Mouse (Mus musculus): Measurements from ENCODE around the gene Mfap3l. TPM values are rescaled to one million over a fixed set of nuclear protein-coding genes. Genes with fewer than 3 reads are reported as not detected.
"Not testable (repeated sequence)": the region's sequence is repeated elsewhere in the genome, so short reads cannot be mapped to it uniquely, and the experiment has no call there.

Gene Mfap3l
- polyA plus RNA-seq, 1 experiment from 2014 or later: 6.8 TPM

DNA sequence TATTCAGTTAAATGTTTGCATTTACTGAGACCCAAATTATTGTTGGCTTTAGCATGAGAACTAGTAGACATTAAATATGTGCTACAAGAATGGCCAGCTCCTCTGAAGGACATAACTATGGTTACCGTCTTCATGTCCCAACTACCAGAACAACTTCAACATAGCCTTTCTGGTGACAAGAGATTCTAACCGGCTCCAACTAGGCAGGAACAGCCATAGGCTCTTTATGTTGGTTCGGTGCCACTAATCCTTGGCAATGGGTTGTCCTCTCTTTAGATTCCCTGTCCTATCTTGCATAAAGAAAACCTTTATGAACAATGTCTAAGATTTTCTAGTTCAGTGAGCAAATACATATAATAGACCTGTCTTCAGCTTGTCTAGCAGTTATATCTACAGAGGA is 14.7 kb downstream of the Mfap3l start:
- no peak overlapping the region for H3K27ac ChIP-seq (ENCODE audit: low read length)
- no peaks in the 10 kb centered on the region for H3K27me3 ChIP-seq (ENCODE audit: insufficient read depth, low read length)
- no peaks in the 10 kb centered on the region for H3K4me1 ChIP-seq (ENCODE audit: insufficient read depth, low read length)
- H3K9ac ChIP-seq (replicated peaks; ENCODE audit: low read length): no peak overlapping the region
- no peak for ATAC-seq (ENCODE audit: low FRiP score, low TSS enrichment)
- H3K36me3 ChIP-seq (ENCODE audit: insufficient read depth, low read length): peaks cover 2% of the 10 kb centered on the region; the same call in 1 of the 2 replicates
- no peak overlapping the region for H3K4me3 ChIP-seq (ENCODE audit: low read length)
- H3K9me3 ChIP-seq (ENCODE audit: low read length): no peaks in the 10 kb centered on the region
- WGBS: 94% methylated on average over 3 of the region's 3 CpGs
- H3K4me2 ChIP-seq (replicated peaks; ENCODE audit: low read depth, low read length): no peak overlapping the region

DNA sequence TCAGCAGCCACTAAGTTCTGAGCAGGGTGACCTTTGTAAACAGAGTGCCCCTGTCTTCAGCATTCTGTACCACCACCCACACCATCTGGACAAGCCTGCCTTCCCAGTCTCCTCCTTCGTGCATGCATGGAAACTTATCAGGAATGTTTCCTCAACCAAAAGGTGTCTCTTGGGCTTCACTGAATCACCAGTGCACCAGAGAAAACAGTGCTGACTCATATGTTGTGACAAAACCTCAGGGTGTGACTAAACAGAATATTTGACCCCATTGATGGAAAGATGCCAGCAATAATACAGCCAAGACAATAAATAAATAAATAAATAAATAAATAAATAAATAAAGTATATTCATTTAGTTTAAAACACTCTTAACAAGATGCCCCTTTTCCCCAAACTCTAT is 16.5 kb downstream of the Mfap3l start:
- Histone ChIP-seq H3K36me3 (ENCODE audit: insufficient read depth, low read length) (0 out of 2 replicates have a peak, but pooled peaks cover 2% of the 10 kb centered on the region), H3K4me3 (ENCODE audit: low read length) (no peak overlapping the region), H3K27ac (ENCODE audit: low read length) (no peak overlapping the region), H3K9ac (replicated peaks; ENCODE audit: low read length) (no peak overlapping the region), H3K4me1 (ENCODE audit: insufficient read depth, low read length) (no peaks in the 10 kb centered on the region), H3K9me3 (ENCODE audit: low read length) (no peaks in the 10 kb centered on the region), H3K27me3 (ENCODE audit: insufficient read depth, low read length) (no peaks in the 10 kb centered on the region), H3K4me2 (replicated peaks; ENCODE audit: low read depth, low read length) (no peak overlapping the region)
- ATAC-seq (ENCODE audit: low FRiP score, low TSS enrichment): no peak
- 39% methylated on average over 1 of the region's 1 CpGs for WGBS

DNA sequence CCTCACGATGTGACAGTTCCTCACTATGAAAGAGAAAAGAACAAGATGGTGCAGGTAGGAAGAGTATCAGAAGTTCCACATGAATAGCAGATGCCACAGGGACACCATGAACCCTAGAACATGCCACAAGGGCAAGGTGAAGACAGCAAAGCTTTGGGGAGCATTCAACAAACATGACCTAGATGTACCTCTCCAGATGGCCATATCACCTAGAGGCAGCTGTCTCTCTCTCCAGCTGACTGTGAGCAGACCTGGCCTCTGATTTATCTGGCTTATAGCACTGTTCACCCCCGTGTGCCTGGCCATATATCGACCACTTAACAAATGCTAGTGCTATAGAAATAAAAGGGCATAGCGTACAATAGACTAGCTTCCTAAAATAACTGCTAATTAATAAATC is 17.5 kb downstream of the Mfap3l start:
- WGBS: 63% methylated on average over 4 of the region's 4 CpGs
- no peak for ATAC-seq (ENCODE audit: low FRiP score, low TSS enrichment)

DNA sequence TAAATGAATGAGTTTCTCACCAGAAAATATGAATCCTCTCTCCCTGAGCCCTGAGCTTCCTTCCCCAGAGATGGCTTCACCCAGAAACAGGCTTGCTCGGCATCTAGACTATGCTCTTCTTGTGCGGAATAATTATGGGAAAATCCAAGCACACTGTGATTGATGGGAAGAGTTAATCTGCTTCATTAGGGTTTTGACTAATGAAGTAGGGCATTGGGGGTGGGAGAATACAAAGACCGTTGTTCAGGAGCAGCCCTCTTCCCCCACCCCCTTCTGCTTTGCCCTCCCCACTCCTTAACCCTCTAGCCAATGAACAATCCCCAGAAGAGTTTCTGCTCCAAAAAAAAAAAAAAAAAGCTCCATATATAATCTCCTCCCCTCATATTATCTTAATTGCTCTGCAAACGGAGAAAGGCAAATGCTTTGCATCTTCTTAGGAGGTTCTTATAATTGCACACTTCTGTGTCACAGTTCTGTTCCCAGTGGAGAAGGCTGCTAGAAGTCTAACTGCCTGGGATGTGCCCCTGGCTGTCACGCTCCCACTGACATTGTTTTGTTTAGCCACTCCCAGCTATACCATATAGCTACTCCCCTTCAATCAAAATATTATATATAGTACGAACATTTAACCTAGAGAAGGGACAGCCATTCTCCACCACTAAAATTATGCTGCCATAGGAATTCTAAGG is 24.9 kb downstream of the Mfap3l start:
- H3K27me3 ChIP-seq (ENCODE audit: insufficient read depth, low read length): no peaks in the 10 kb centered on the region
- no peak overlapping the region for H3K4me3 ChIP-seq (ENCODE audit: low read length)
- WGBS: 57% methylated on average over 6 of the region's 6 CpGs
- H3K4me1 ChIP-seq (ENCODE audit: insufficient read depth, low read length): 0 out of 2 replicates have a peak, but pooled peaks cover 3% of the 10 kb centered on the region
- 0 out of 2 replicates have a peak, but pooled peaks cover 6% of the 10 kb centered on the region for H3K36me3 ChIP-seq (ENCODE audit: insufficient read depth, low read length)
- no peak overlapping the region for H3K27ac ChIP-seq (ENCODE audit: low read length)
- H3K9me3 ChIP-seq (ENCODE audit: low read length): no peaks in the 10 kb centered on the region
- H3K9ac ChIP-seq (replicated peaks; ENCODE audit: low read length): no peak overlapping the region
- no peak for ATAC-seq (ENCODE audit: low FRiP score, low TSS enrichment)
- no peak overlapping the region for H3K4me2 ChIP-seq (replicated peaks; ENCODE audit: low read depth, low read length)

More for the DNA sequence above, 17.5 kb downstream of the Mfap3l start:
- H3K4me3 ChIP-seq (ENCODE audit: low read length): no peak overlapping the region
- H3K4me2 ChIP-seq (replicated peaks; ENCODE audit: low read depth, low read length): no peak overlapping the region
- 0 out of 2 replicates have a peak, but pooled peaks cover 3% of the 10 kb centered on the region for H3K36me3 ChIP-seq (ENCODE audit: insufficient read depth, low read length)
- H3K9ac ChIP-seq (replicated peaks; ENCODE audit: low read length): no peak overlapping the region
- no peak overlapping the region for H3K27ac ChIP-seq (ENCODE audit: low read length)
- H3K4me1 ChIP-seq (ENCODE audit: insufficient read depth, low read length): no peaks in the 10 kb centered on the region
- no peaks in the 10 kb centered on the region for H3K9me3 ChIP-seq (ENCODE audit: low read length)
- H3K27me3 ChIP-seq (ENCODE audit: insufficient read depth, low read length): no peaks in the 10 kb centered on the region

DNA sequence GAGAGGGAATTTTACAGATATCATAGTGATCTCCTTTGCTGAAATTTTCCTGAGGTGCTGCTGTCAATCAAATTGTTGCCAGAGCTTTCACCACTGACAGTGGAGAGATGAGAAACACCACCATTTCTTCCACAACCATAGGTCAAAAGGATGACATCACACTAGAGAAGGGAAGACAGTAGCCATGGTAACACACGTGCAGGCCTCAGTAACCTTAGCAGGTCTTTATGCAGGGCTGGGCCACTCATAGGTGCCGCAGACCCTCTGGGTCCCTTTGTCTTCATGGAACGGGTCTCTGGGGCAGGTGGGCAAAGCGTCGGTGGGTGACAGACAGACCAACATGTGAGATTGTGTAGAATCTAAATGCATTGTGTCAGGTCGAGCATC is 25.5 kb downstream of the Mfap3l start:
- Histone ChIP-seq H3K27ac (ENCODE audit: low read length) (peak overlapping the region; percentile 28; the same call in 1 of the 2 replicates), H3K4me2 (replicated peaks; ENCODE audit: low read depth, low read length) (no peak overlapping the region), H3K4me3 (ENCODE audit: low read length) (no peak overlapping the region), H3K36me3 (ENCODE audit: insufficient read depth, low read length) (0 out of 2 replicates have a peak, but pooled peaks cover 6% of the 10 kb centered on the region), H3K27me3 (ENCODE audit: insufficient read depth, low read length) (no peaks in the 10 kb centered on the region), H3K4me1 (ENCODE audit: insufficient read depth, low read length) (0 out of 2 replicates have a peak, but pooled peaks cover 3% of the 10 kb centered on the region), H3K9me3 (ENCODE audit: low read length) (no peaks in the 10 kb centered on the region), H3K9ac (replicated peaks; ENCODE audit: low read length) (no peak overlapping the region)
- ATAC-seq (ENCODE audit: low FRiP score, low TSS enrichment): peak; percentile 65; the same call in 1 of the 2 replicates
- WGBS: 76% methylated on average over 6 of the region's 6 CpGs

DNA sequence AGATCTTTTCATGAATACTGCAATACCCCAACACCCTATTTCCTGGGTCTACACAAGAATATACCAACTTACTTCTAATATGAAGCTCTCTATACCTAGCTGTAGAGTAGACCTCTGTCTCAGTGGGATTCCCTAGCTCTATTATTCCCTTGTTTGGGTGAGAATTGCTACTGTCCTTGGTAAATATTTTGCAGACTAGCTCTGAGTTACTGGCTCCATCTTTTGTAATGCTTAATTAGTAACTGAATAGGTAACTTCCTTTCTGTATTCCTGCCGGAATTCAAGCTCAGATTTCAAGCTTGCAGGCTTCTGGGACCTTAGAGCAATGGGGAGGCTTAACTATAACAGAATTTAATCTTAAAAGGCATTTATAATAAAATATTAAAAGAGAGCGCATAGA is 26.1 kb downstream of the Mfap3l start:
- not testable (repeated sequence) for H3K36me3 ChIP-seq (ENCODE audit: insufficient read depth, low read length); H3K9ac ChIP-seq (replicated peaks; ENCODE audit: low read length); H3K27me3 ChIP-seq (ENCODE audit: insufficient read depth, low read length); H3K4me2 ChIP-seq (replicated peaks; ENCODE audit: low read depth, low read length); H3K4me3 ChIP-seq (ENCODE audit: low read length); H3K9me3 ChIP-seq (ENCODE audit: low read length); ATAC-seq (ENCODE audit: low FRiP score, low TSS enrichment); H3K4me1 ChIP-seq (ENCODE audit: insufficient read depth, low read length)
- 67% methylated on average over 2 of the region's 2 CpGs for WGBS
- H3K27ac ChIP-seq (ENCODE audit: low read length): peak overlapping the region; percentile 28; the same call in 1 of the 2 replicates

DNA sequence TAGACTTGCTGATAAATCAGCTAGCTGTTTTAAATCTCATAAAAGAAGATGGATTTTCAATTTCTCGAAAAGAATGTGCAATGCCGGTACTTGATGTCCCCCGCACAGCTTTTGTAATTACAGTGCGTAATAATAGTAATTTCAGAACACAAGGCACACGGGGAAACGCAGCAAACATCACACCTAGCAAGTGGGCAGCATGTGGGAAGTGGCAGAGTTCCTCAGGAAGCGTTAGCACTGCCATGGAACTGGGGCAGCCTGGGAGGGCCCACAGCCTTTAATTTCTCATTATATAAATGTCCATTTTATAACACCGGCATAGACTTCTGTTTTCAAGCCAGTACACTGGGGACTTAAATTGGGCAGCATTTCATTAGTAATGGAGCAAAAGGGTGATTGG is 27.1 kb downstream of the Mfap3l start:
- no peaks in the 10 kb centered on the region for H3K27me3 ChIP-seq (ENCODE audit: insufficient read depth, low read length)
- no peak overlapping the region for H3K27ac ChIP-seq (ENCODE audit: low read length)
- H3K36me3 ChIP-seq (ENCODE audit: insufficient read depth, low read length): 0 out of 2 replicates have a peak, but pooled peaks cover 3% of the 10 kb centered on the region
- 0 out of 2 replicates have a peak, but pooled peaks cover 6% of the 10 kb centered on the region for H3K4me1 ChIP-seq (ENCODE audit: insufficient read depth, low read length)
- no peak overlapping the region for H3K4me2 ChIP-seq (replicated peaks; ENCODE audit: low read depth, low read length)
- no peak for ATAC-seq (ENCODE audit: low FRiP score, low TSS enrichment)
- no peak overlapping the region for H3K4me3 ChIP-seq (ENCODE audit: low read length)
- no peaks in the 10 kb centered on the region for H3K9me3 ChIP-seq (ENCODE audit: low read length)
- H3K9ac ChIP-seq (replicated peaks; ENCODE audit: low read length): no peak overlapping the region
- WGBS: 86% methylated on average over 8 of the region's 8 CpGs

DNA sequence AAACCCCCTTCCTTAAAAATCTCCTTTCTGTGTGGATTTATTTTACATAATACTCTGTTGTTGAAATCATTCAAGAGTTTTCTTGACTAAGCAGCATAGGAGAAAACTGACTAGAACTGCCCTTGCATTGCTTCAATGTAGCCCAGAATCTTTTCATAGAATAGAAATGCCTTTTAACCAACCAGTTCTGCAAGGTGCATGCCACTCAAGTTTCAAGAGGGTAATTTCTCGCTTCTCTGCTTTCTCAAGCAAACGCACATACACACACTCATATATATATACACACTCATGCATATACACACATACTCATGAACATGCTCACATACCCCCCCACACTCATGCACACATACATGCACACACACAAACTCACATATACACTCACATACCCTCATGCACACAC is 28.6 kb downstream of the Mfap3l start:
- H3K4me1 ChIP-seq (ENCODE audit: insufficient read depth, low read length): 0 out of 2 replicates have a peak, but pooled peaks cover 6% of the 10 kb centered on the region
- H3K9me3 ChIP-seq (ENCODE audit: low read length): no peaks in the 10 kb centered on the region
- H3K9ac ChIP-seq (replicated peaks; ENCODE audit: low read length): no peak overlapping the region
- ATAC-seq (ENCODE audit: low FRiP score, low TSS enrichment): no peak
- no peak overlapping the region for H3K4me2 ChIP-seq (replicated peaks; ENCODE audit: low read depth, low read length)
- 72% methylated on average over 2 of the region's 2 CpGs for WGBS
- no peak overlapping the region for H3K27ac ChIP-seq (ENCODE audit: low read length)
- no peaks in the 10 kb centered on the region for H3K27me3 ChIP-seq (ENCODE audit: insufficient read depth, low read length)
- H3K4me3 ChIP-seq (ENCODE audit: low read length): no peak overlapping the region
- 0 out of 2 replicates have a peak, but pooled peaks cover 3% of the 10 kb centered on the region for H3K36me3 ChIP-seq (ENCODE audit: insufficient read depth, low read length)

DNA sequence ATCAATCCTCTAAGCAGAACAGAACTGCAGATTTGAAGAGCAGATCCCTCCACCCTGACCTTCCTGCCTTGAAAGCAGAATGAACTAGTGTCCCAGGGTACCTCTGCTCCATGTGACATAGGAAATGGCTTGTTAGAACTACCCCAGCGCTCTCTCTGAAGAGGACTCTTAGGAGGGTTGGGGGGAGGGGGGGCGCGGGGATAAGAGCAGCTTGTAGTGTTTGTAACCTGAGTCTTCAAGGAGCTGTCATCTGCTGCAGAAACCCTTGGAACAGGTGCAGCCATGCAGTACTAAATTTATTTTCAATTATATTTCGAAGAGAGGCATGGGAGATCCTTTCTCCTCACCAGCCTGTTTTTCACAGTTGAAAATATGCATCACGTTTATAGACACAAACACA is 30.9 kb downstream of the Mfap3l start:
- Histone ChIP-seq H3K4me1 (ENCODE audit: insufficient read depth, low read length) (0 out of 2 replicates have a peak, but pooled peaks cover 3% of the 10 kb centered on the region), H3K9me3 (ENCODE audit: low read length) (no peaks in the 10 kb centered on the region), H3K27ac (ENCODE audit: low read length) (no peak overlapping the region), H3K4me2 (replicated peaks; ENCODE audit: low read depth, low read length) (no peak overlapping the region), H3K27me3 (ENCODE audit: insufficient read depth, low read length) (no peaks in the 10 kb centered on the region), H3K36me3 (ENCODE audit: insufficient read depth, low read length) (no peaks in the 10 kb centered on the region), H3K9ac (replicated peaks; ENCODE audit: low read length) (no peak overlapping the region), H3K4me3 (ENCODE audit: low read length) (no peak overlapping the region)
- WGBS: 23% methylated on average over 5 of the region's 5 CpGs
- ATAC-seq (ENCODE audit: low FRiP score, low TSS enrichment): peak; percentile 57; the same call in 1 of the 2 replicates

DNA sequence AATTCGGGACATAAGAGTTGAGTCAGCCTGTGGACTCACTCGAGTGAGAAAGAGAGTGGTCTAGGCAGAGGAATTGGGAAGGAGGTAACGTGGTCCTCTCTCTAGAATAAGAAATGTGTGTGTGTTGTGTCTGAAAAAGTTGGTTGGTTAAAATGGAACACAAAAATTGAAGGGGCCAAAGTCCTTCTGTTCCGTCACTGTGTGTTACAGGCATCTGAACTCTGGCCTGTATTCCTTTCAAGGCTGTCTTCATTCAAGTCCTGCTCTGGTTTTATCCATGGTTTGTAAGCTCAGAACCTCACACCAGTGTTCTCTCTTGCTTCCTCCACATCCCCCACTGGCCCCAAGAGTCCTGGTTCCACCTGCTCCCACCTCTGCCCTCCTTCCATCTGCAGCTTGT is 33.2 kb downstream of the Mfap3l start:
- no peak overlapping the region for H3K4me2 ChIP-seq (replicated peaks; ENCODE audit: low read depth, low read length)
- 67% methylated on average over 4 of the region's 4 CpGs for WGBS

More for the DNA sequence above, 33.2 kb downstream of the Mfap3l start:
- Histone ChIP-seq H3K27ac (ENCODE audit: low read length) (no peak overlapping the region), H3K9ac (replicated peaks; ENCODE audit: low read length) (no peak overlapping the region), H3K27me3 (ENCODE audit: insufficient read depth, low read length) (no peaks in the 10 kb centered on the region), H3K9me3 (ENCODE audit: low read length) (no peaks in the 10 kb centered on the region), H3K4me1 (ENCODE audit: insufficient read depth, low read length) (0 out of 2 replicates have a peak, but pooled peaks cover 3% of the 10 kb centered on the region), H3K36me3 (ENCODE audit: insufficient read depth, low read length) (no peaks in the 10 kb centered on the region), H3K4me3 (ENCODE audit: low read length) (no peak overlapping the region)
- ATAC-seq (ENCODE audit: low FRiP score, low TSS enrichment): no peak
